Mouse (Mus musculus): ENCODE measurements around the gene Inava. TPM values are rescaled to one million over a fixed set of nuclear protein-coding genes. Genes with fewer than 3 reads are reported as not detected.

The Inava gene
- polyA plus RNA-seq, 1 experiment from 2014 or later, result 19.8 TPM

DNA sequence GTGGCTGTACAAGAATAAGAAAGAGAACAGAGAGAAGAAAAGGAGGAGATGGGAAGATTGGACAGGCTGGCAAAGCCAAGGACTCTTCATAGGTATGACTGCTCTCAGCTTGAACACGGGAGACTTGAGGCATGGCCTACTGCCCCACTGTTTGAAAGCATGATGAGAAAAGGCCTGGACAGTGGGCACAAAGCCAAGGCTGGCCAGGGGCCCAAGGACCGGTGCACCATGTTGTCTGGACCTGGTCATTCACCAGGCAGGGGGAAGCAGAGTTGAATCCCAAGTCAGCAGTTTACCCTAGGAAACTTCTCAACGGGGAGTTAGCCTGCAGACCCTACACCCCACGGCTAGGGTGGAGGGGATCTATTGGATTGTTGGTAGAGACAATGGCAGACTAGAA lies 6.2 kb downstream of the Inava start:
- DNase-seq (ENCODE audit: low spot score), result no peak
- H3K4me1 ChIP-seq (replicated peaks; ENCODE audit: control insufficient read depth, insufficient read depth, low read length), result peaks cover 33% of the 10 kb centered on the region
- no peak for ATAC-seq (replicated peaks; ENCODE audit: low FRiP score)
- H3K4me2 ChIP-seq (ENCODE audit: low read depth, low read length, severe bottlenecking), result no peak overlapping the region
- H3K27ac ChIP-seq (ENCODE audit: low read depth, low read length), result no peak overlapping the region
- H3K9ac ChIP-seq (ENCODE audit: low read length), result no peak overlapping the region
- no peaks in the 10 kb centered on the region for H3K27me3 ChIP-seq (ENCODE audit: control insufficient read depth, insufficient read depth, low read length)
- no peaks in the 10 kb centered on the region for H3K9me3 ChIP-seq (ENCODE audit: control insufficient read depth, low read length)
- peaks cover 9% of the 10 kb centered on the region for H3K36me3 ChIP-seq (ENCODE audit: control insufficient read depth, insufficient read depth, low read length)
- WGBS, result 70% methylated on average over 4 of the region's 4 CpGs
- H3K4me3 ChIP-seq (ENCODE audit: low read depth, low read length), result no peak overlapping the region

DNA sequence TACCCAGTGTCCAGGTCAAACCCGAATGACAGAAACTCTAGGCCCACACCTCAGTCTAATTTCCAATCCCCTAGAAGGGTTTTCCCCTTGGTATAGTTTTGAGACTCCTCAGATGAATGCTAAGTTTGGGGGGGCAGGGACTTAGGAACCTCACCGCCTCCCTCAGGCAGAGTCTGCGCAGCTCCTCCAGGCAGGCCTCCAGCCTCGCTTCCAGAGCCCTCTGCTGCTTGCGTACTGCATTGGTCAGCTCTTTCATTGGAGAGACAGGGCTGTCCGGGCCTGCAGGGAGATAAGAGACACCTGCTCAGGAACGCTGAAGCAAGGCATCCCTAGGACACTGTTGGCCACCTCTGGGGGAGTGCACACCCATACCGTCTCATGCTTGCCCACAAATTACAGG lies 7.4 kb downstream of the Inava start:
- peaks cover 30% of the 10 kb centered on the region for H3K4me1 ChIP-seq (replicated peaks; ENCODE audit: control insufficient read depth, insufficient read depth, low read length)
- DNase-seq (ENCODE audit: low spot score), result no peak
- H3K4me2 ChIP-seq (ENCODE audit: low read depth, low read length, severe bottlenecking), result no peak overlapping the region
- peaks cover 9% of the 10 kb centered on the region for H3K36me3 ChIP-seq (ENCODE audit: control insufficient read depth, insufficient read depth, low read length)
- no peak overlapping the region for H3K4me3 ChIP-seq (ENCODE audit: low read depth, low read length)
- H3K27me3 ChIP-seq (ENCODE audit: control insufficient read depth, insufficient read depth, low read length), result no peaks in the 10 kb centered on the region
- no peak for ATAC-seq (replicated peaks; ENCODE audit: low FRiP score)
- H3K27ac ChIP-seq (ENCODE audit: low read depth, low read length), result no peak overlapping the region
- H3K9ac ChIP-seq (ENCODE audit: low read length), result no peak overlapping the region
- no peaks in the 10 kb centered on the region for H3K9me3 ChIP-seq (ENCODE audit: control insufficient read depth, low read length)
- 92% methylated on average over 8 of the region's 8 CpGs for WGBS

DNA sequence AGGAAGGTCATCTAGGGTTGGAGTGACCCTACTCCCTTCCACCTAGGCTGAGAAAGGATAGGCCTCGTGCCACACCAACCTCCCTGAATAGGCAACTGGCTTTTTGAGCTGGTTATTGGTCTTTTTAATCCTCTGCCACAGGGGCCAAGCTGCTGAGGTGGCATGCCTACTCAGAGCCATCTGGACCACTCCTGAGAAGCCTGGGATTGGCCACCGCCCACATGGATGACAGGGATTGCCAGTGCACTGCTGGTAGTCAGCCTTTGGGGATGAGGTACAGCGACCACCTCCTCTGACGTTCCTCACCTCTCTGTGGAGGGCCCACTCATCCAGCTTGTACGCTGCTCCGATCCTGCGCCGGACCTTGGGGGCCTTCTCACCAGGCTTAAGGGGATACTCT lies 8.2 kb downstream of the Inava start:
- ATAC-seq (replicated peaks; ENCODE audit: low FRiP score) (no peak), DNase-seq (ENCODE audit: low spot score) (no peak)
- no peaks in the 10 kb centered on the region for H3K27me3 ChIP-seq (ENCODE audit: control insufficient read depth, insufficient read depth, low read length)
- H3K36me3 ChIP-seq (ENCODE audit: control insufficient read depth, insufficient read depth, low read length), result peaks cover 9% of the 10 kb centered on the region
- H3K9me3 ChIP-seq (ENCODE audit: control insufficient read depth, low read length), result no peaks in the 10 kb centered on the region
- H3K4me2 ChIP-seq (ENCODE audit: low read depth, low read length, severe bottlenecking), result no peak overlapping the region
- H3K4me3 ChIP-seq (ENCODE audit: low read depth, low read length), result no peak overlapping the region
- no peak overlapping the region for H3K27ac ChIP-seq (ENCODE audit: low read depth, low read length)
- peaks cover 22% of the 10 kb centered on the region for H3K4me1 ChIP-seq (replicated peaks; ENCODE audit: control insufficient read depth, insufficient read depth, low read length)
- H3K9ac ChIP-seq (ENCODE audit: low read length), result no peak overlapping the region
- WGBS, result 95% methylated on average over 8 of the region's 8 CpGs

DNA sequence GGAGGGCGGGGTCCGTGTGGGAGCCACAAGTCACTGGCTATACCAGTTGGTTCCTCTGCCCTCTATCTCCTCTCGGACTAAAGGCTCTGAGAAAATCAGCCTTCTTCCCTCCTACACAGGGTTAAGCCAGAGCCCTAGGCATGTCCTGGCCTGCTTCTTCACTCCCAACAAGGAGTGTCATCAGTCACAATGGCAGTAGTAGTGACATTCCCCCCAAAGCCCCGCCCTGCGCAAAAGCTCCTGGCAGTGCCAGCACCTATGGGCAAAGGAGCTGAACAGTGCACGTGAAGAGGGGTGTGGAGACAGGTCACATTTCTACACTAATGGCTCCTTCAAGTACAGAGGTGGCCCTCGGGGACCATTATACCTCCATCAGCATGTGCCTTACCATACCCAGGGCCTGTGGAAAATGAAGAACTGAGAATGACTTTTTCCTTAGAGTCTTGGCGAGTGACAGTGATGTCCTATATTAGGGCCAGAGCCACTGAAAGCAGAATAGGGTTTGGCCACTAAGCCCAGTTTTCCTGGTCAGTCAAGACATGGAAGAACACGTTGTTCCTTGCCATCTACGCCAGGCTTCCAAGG lies 10.2 kb downstream of the Inava start:
- H3K9ac ChIP-seq (ENCODE audit: low read length), result no peak overlapping the region
- H3K4me2 ChIP-seq (ENCODE audit: low read depth, low read length, severe bottlenecking), result no peak overlapping the region
- H3K9me3 ChIP-seq (ENCODE audit: control insufficient read depth, low read length), result no peaks in the 10 kb centered on the region
- WGBS, result 91% methylated on average over 10 of the region's 10 CpGs
- H3K4me1 ChIP-seq (replicated peaks; ENCODE audit: control insufficient read depth, insufficient read depth, low read length), result peaks cover 7% of the 10 kb centered on the region
- H3K4me3 ChIP-seq (ENCODE audit: low read depth, low read length), result no peak overlapping the region
- no peaks in the 10 kb centered on the region for H3K27me3 ChIP-seq (ENCODE audit: control insufficient read depth, insufficient read depth, low read length)
- DNase-seq (ENCODE audit: low spot score) (no peak), ATAC-seq (replicated peaks; ENCODE audit: low FRiP score) (no peak)
- H3K36me3 ChIP-seq (ENCODE audit: control insufficient read depth, insufficient read depth, low read length), result peaks cover 14% of the 10 kb centered on the region
- H3K27ac ChIP-seq (ENCODE audit: low read depth, low read length), result no peak overlapping the region

DNA sequence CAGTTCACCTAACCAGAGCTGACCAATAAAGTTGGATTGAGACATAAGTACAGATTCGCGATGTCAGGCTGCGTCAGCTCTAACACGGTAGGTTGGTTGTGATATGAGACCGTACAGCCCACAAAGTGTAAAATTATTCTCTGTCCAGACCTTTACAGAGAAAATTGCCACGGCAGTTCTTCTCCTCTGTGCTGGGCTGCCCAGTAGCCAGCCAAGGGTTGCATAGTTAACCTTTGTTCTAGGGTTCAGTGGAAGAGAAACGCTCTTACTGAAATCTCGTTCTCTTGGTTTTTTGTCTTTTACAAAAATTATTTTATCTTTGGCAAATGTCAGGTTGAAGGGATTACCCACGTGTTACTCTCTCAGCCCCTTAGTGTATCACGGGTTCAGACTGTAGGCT lies 11.7 kb downstream of the Inava start:
- DNase-seq (ENCODE audit: low spot score) (no peak), ATAC-seq (replicated peaks; ENCODE audit: low FRiP score) (no peak)
- Histone ChIP-seq H3K4me2 (ENCODE audit: low read depth, low read length, severe bottlenecking) (no peak overlapping the region), H3K9me3 (ENCODE audit: control insufficient read depth, low read length) (no peaks in the 10 kb centered on the region), H3K27me3 (ENCODE audit: control insufficient read depth, insufficient read depth, low read length) (no peaks in the 10 kb centered on the region), H3K9ac (ENCODE audit: low read length) (no peak overlapping the region), H3K36me3 (ENCODE audit: control insufficient read depth, insufficient read depth, low read length) (peaks cover 17% of the 10 kb centered on the region), H3K4me1 (replicated peaks; ENCODE audit: control insufficient read depth, insufficient read depth, low read length) (no peaks in the 10 kb centered on the region), H3K27ac (ENCODE audit: low read depth, low read length) (no peak overlapping the region), H3K4me3 (ENCODE audit: low read depth, low read length) (no peak overlapping the region)
- WGBS, result 93% methylated on average over 10 of the region's 10 CpGs

DNA sequence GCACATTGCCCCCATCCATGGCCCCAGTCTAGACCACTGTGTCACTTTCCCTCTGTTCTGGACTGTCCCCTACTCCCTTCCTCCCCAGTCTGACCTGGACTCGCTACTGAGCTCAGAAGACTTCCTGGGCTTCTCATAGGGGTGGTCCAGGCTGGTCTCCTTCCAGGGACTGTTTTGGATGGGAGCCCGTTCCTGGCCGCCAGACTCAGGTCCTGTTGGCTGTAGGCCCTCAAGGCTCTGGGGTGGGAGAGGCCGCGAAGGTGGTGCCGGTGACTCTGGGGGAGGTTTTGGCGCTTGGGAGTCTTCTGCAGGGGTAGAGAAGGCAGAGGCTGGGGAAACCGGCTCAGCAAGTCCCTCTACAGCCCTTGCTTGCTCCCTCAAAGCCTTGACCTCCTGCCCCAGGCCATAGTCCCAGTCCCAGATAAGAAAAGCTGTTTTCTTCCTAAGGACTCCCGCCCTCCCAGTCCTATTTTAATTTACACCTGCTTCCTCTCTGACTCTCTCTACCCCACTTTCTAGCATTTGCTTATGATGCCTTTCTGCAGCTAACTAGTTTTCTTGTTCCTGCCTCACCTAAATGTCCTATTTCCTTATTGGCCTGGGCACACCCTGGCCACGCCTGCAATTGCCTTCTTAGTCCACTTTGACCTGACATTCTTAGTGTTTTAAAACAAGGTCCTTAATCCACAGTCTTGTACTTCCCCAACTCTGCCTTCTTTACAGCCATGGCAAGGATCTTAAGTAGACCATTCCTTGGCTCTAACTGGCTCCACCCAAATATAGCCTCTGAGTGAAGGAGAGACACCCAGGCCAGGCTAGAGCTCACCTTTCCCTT lies 13.8 kb downstream of the Inava start:
- Histone ChIP-seq H3K27me3 (ENCODE audit: control insufficient read depth, insufficient read depth, low read length) (no peaks in the 10 kb centered on the region), H3K9me3 (ENCODE audit: control insufficient read depth, low read length) (no peaks in the 10 kb centered on the region), H3K4me2 (ENCODE audit: low read depth, low read length, severe bottlenecking) (no peak overlapping the region), H3K4me3 (ENCODE audit: low read depth, low read length) (no peak overlapping the region), H3K27ac (ENCODE audit: low read depth, low read length) (no peak overlapping the region), H3K9ac (ENCODE audit: low read length) (no peak overlapping the region), H3K4me1 (replicated peaks; ENCODE audit: control insufficient read depth, insufficient read depth, low read length) (no peaks in the 10 kb centered on the region), H3K36me3 (ENCODE audit: control insufficient read depth, insufficient read depth, low read length) (peaks cover 20% of the 10 kb centered on the region)
- WGBS, result 86% methylated on average over 10 of the region's 10 CpGs
- no peak for ATAC-seq (replicated peaks; ENCODE audit: low FRiP score)
- DNase-seq (ENCODE audit: low spot score), result no peak

DNA sequence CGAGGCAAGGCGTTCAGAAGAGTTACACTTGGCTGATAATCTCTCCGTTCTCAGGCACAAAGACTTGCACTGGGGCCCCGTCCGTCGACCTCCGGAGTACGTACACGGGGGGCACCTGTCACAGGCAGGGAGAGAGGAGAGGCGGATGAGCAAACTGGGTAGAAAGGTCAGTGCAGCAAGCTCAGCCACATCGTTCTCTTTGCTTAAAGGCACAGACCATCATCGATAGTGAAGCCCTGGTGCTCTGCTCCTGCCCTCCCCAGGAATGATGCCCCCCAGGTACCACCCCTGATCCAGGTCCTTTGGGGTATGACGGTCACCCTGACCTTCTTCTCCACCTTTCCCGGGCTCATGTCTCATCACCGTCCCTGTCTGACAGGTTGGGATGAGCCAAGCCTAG lies 19.8 kb downstream of the Inava start:
- H3K36me3 ChIP-seq (ENCODE audit: control insufficient read depth, insufficient read depth, low read length), result peaks cover 8% of the 10 kb centered on the region; the same call in 1 of the 2 replicates
- 83% methylated on average over 15 of the region's 15 CpGs for WGBS
- no peak overlapping the region for H3K9ac ChIP-seq (ENCODE audit: low read length)
- H3K27me3 ChIP-seq (ENCODE audit: control insufficient read depth, insufficient read depth, low read length), result no peaks in the 10 kb centered on the region
- H3K4me1 ChIP-seq (replicated peaks; ENCODE audit: control insufficient read depth, insufficient read depth, low read length), result no peaks in the 10 kb centered on the region
- H3K4me3 ChIP-seq (ENCODE audit: low read depth, low read length), result no peak overlapping the region
- DNase-seq (ENCODE audit: low spot score) (no peak), ATAC-seq (replicated peaks; ENCODE audit: low FRiP score) (no peak)
- H3K4me2 ChIP-seq (ENCODE audit: low read depth, low read length, severe bottlenecking), result no peak overlapping the region
- H3K27ac ChIP-seq (ENCODE audit: low read depth, low read length), result no peak overlapping the region
- H3K9me3 ChIP-seq (ENCODE audit: control insufficient read depth, low read length), result no peaks in the 10 kb centered on the region

DNA sequence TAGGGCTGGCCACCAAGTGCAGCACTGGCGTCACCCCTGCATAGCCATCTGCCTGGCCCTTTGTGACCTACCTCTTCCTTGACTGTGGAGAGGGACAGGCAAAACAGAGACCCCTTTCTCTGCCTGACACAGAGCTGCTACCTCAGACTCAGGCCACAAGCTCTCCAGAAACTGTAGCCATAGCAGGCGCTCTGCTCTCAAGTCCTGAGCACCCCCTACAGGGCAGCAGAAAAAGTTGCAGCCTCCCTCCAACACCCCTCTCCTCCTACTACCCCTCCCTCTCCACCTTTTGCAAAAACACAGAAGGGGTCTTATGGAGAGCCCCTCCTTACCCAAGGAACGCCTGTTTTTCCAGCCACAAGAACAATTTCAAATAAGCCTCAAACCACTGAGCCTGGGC lies 21.3 kb downstream of the Inava start, which contains the start of gene Mroh3:
TSS of gene Mroh3 (minus strand) at position 26 of the 400 bp plus-strand sequence.
- 0 out of 2 replicates have a peak, but pooled peaks have one; percentile 44 for ATAC-seq (replicated peaks; ENCODE audit: low FRiP score)
- H3K9me3 ChIP-seq (ENCODE audit: control insufficient read depth, low read length), result no peaks in the 10 kb centered on the region
- H3K27me3 ChIP-seq (ENCODE audit: control insufficient read depth, insufficient read depth, low read length), result no peaks in the 10 kb centered on the region
- peaks cover 5% of the 10 kb centered on the region; the same call in 1 of the 2 replicates for H3K36me3 ChIP-seq (ENCODE audit: control insufficient read depth, insufficient read depth, low read length)
- no peak within 1 kb of the TSS for H3K27ac ChIP-seq (ENCODE audit: low read depth, low read length)
- 48% methylated on average over 3 of the region's 3 CpGs for WGBS
- H3K4me2 ChIP-seq (ENCODE audit: low read depth, low read length, severe bottlenecking), result no peak within 1 kb of the TSS
- peak; percentile 59 for DNase-seq (ENCODE audit: low spot score)
- H3K4me3 ChIP-seq (ENCODE audit: low read depth, low read length), result no peak within 1 kb of the TSS
- no peak within 1 kb of the TSS for H3K9ac ChIP-seq (ENCODE audit: low read length)
- H3K4me1 ChIP-seq (replicated peaks; ENCODE audit: control insufficient read depth, insufficient read depth, low read length), result no peaks in the 10 kb centered on the region

Data from forebrain, embryonic 11.5 days (tissue).